Mouse (Mus musculus) hindbrain, postnatal 0 days (tissue): Measurements from ENCODE around the gene Wdr63. TPM values are rescaled to one million over a fixed set of nuclear protein-coding genes. Genes with fewer than 3 reads are reported as not detected.

Experiments used
- ATAC-seq: fragments of 200-750 bp; cut with Nextera tagmentation; 2 replicates; pipeline ENCODE4 v1.8.0; 2017; ENCODE audit warnings: mild to moderate bottlenecking, moderate TSS enrichment, moderate library complexity
- DNase-seq: peaks from one replicate; pipeline ENCODE4 v3.0.0-alpha.2; 2015; ENCODE audit warnings: low spot score
- H3K27ac ChIP-seq: fragments of 300-500 bp; sonication (generic); 2 replicates; pipeline ENCODE4 v1.5.1; 2014; ENCODE audit warnings: mild to moderate bottlenecking
- H3K27me3 ChIP-seq: fragments of 300-500 bp; sonication (generic); 2 replicates; pipeline ENCODE4 v1.6.1; 2014; ENCODE audit warnings: low read length, mixed read lengths; ENCODE audit not compliant: insufficient read depth
- H3K36me3 ChIP-seq: fragments of 300-500 bp; sonication (generic); 2 replicates; pipeline ENCODE4 v1.6.1; 2014; ENCODE audit warnings: low read length, mixed read lengths; ENCODE audit not compliant: insufficient read depth
- H3K4me1 ChIP-seq: fragments of 300-500 bp; sonication (generic); 2 replicates; pipeline ENCODE4 v1.6.1; 2014; ENCODE audit warnings: antibody characterized with exemption, low read length, mixed read lengths; ENCODE audit not compliant: insufficient read depth
- H3K4me2 ChIP-seq: fragments of 300-500 bp; sonication (generic); 2 replicates; pipeline ENCODE4 v1.6.1; 2014; ENCODE audit warnings: low read depth, mild to moderate bottlenecking, low read length, moderate library complexity, mixed read lengths
- H3K4me3 ChIP-seq: fragments of 300-500 bp; sonication (generic); 2 replicates; pipeline ENCODE4 v1.5.1; 2014; ENCODE audit warnings: low read length
- H3K9ac ChIP-seq: fragments of 300-500 bp; sonication (generic); replicated peaks from 2 replicates; pipeline ENCODE4 v1.6.1; 2014; ENCODE audit warnings: mild to moderate bottlenecking, low read length, moderate library complexity, mixed read lengths
- H3K9me3 ChIP-seq: fragments of 300-500 bp; sonication (generic); 2 replicates; pipeline ENCODE4 v1.6.1; 2016; ENCODE audit warnings: low read length, mixed read lengths
- CTCF ChIP-seq: IDR thresholded peaks from 2 replicates; pipeline ENCODE4 v1.5.1; 2016; ENCODE audit warnings: antibody characterized with exemption, control low read depth, low read depth
- WGBS: fragments of 180-500 bp; shearing (Covaris S2); extraction: QIAGEN DNeasy Blood & Tissue Kit; methylation state at CpG from one replicate; pipeline ENCODE4 v1.1.7; 2014; 5-methylcytosine and 5-hydroxymethylcytosine counted together
- polyA plus RNA-seq: library from polyadenylated mRNA; unstranded; fragments of >200 nt; fragmentation: Nextera tagmentation; extraction: Ambion mirVana; gene quantifications from 2 replicates; pipeline ENCODE4 v1.2.1, GENCODE M21; 2015
- total RNA-seq: library from RNA; depleted of rRNA; stranded (reverse); fragments of >200 nt; gene quantifications from 2 replicates; pipeline ENCODE4 v1.2.3, GENCODE M21; 2014; rRNA removed

Gene Wdr63
- total RNA-seq: 1.1 and 1.5 TPM in 2 replicates
- 0.71 and 1.5 TPM in 2 replicates for polyA plus RNA-seq

- peak within 1 kb of the TSS; percentile 94 for H3K4me2 ChIP-seq
- 0 out of 2 replicates have a peak, but pooled peaks cover 3% of the 10 kb centered on the region for H3K4me1 ChIP-seq
- WGBS: 11% methylated on average over 18 of the region's 18 CpGs
- ATAC-seq (peak; percentile 97), DNase-seq (peak; percentile 93)
- TF ChIP-seq CTCF: no peak
- no peaks in the 10 kb centered on the region for H3K9me3 ChIP-seq
- H3K27me3 ChIP-seq: no peaks in the 10 kb centered on the region
- H3K36me3 ChIP-seq: no peaks in the 10 kb centered on the region
- peak within 1 kb of the TSS; percentile 48 for H3K9ac ChIP-seq
- H3K27ac ChIP-seq: no peak within 1 kb of the TSS
- peak within 1 kb of the TSS; percentile 43 for H3K4me3 ChIP-seq
Observed at GRCm38 (mm10) chr3:146107921-146108571, at the start of gene Wdr63. TSS of gene Wdr63 (minus strand) at chr3:146108130.

DNA sequence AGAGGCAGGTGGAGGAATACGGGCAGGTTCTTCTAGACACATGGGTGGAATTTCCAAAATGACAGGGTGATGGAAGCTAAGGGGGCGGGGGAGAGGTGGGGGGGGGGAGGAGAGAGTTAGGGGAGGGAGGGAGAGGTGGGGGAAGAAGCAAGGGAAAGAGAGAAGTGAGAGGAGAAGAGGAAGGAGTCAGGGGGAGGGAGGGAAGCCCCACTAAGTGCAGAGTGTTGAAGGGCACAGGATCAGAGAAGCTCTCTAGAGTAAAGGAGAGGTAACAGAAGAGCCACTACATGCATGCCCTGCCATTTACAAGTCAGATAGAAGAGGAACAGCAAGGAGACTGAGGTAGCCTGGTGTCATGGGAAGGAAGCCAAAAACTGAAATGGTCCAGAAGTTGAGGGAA lies 48.9 kb upstream of the Wdr63 start:
- no peak for ATAC-seq
- H3K9me3 ChIP-seq: no peaks in the 10 kb centered on the region
- H3K9ac ChIP-seq: no peak overlapping the region
- no peaks in the 10 kb centered on the region for H3K4me1 ChIP-seq
- no peak for TF ChIP-seq CTCF
- no peaks in the 10 kb centered on the region for H3K27me3 ChIP-seq
- 84% methylated on average over 2 of the region's 2 CpGs for WGBS
- no peak for DNase-seq
- H3K4me2 ChIP-seq: no peak overlapping the region
- H3K36me3 ChIP-seq: no peaks in the 10 kb centered on the region
- H3K4me3 ChIP-seq: no peak overlapping the region
- H3K27ac ChIP-seq: no peak overlapping the region

GRCm38 (mm10) chr3:146155628-146156576 lies 48.0 kb upstream of the Wdr63 start:
- Histone ChIP-seq H3K9me3 (no peaks in the 10 kb centered on the region), H3K36me3 (no peaks in the 10 kb centered on the region), H3K27me3 (no peaks in the 10 kb centered on the region), H3K4me1 (no peaks in the 10 kb centered on the region), H3K9ac (no peak overlapping the region), H3K27ac (no peak overlapping the region), H3K4me2 (no peak overlapping the region), H3K4me3 (no peak overlapping the region)
- ATAC-seq: no peak
- DNase-seq: no peak
- no peak for TF ChIP-seq CTCF
- 86% methylated on average over 13 of the region's 13 CpGs for WGBS

GRCm38 (mm10) chr3:146153862-146154611 lies 46.1 kb upstream of the Wdr63 start:
- Histone ChIP-seq H3K27ac (no peak overlapping the region), H3K36me3 (no peaks in the 10 kb centered on the region), H3K4me1 (peaks cover 5% of the 10 kb centered on the region; the same call in 1 of the 2 replicates), H3K9ac (no peak overlapping the region), H3K9me3 (no peaks in the 10 kb centered on the region), H3K4me3 (no peak overlapping the region), H3K4me2 (0 out of 2 replicates have a peak overlapping the region, but pooled peaks have one; percentile 13), H3K27me3 (no peaks in the 10 kb centered on the region)
- DNase-seq (peak; percentile 10), ATAC-seq (peak; percentile 43; the same call in 1 of the 2 replicates)
- WGBS: 16% methylated on average over 12 of the region's 12 CpGs
- TF ChIP-seq CTCF: no peak

DNA sequence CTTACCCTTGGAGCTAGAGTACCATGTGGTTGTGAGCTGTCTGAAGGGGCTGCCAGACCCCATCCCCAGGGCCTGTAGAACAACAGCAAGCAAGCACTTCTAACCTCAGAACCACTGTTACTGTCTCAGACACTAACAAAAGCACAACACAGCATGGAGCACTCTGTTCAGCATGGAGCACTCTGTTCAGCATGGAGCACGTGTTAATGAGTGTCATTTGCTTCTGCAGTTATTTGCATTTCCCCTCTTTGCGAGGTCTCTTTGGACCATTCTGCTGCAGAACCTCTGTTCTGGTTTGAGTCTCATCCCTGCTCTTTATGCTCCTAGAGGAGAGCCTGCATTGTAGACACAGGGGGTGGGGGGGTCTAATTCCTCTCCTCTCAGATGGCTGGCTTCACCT lies 45.0 kb upstream of the Wdr63 start:
- TF ChIP-seq CTCF: no peak
- Histone ChIP-seq H3K9ac (no peak overlapping the region), H3K4me1 (peaks cover 5% of the 10 kb centered on the region; the same call in 1 of the 2 replicates), H3K36me3 (no peaks in the 10 kb centered on the region), H3K27me3 (no peaks in the 10 kb centered on the region), H3K27ac (no peak overlapping the region), H3K4me3 (no peak overlapping the region), H3K4me2 (no peak overlapping the region), H3K9me3 (no peaks in the 10 kb centered on the region)
- DNase-seq: no peak
- ATAC-seq: no peak
- 71% methylated on average over 2 of the region's 2 CpGs for WGBS

DNA sequence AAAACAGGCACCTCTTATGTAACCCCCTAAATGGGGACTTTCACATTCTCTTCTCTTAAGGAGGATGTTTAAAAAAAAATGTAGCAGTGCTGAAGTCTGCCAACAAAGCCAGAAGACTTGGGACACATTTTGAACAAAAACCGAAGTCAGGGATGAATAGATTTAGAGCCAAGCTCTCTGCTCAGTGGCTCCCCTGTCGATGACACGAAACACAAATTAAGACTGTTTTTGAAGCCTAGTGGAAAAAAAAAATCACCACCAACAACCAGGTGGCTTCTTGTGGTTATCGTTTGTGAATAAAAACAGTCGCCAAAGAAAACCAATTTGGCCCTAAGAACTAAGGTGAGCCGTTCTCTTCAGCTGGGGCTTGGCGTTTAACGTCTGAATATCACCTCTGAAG lies 44.4 kb upstream of the Wdr63 start:
- Histone ChIP-seq H3K27ac (no peak overlapping the region), H3K4me3 (no peak overlapping the region), H3K4me2 (no peak overlapping the region), H3K9me3 (no peaks in the 10 kb centered on the region), H3K27me3 (no peaks in the 10 kb centered on the region), H3K9ac (no peak overlapping the region), H3K4me1 (peaks cover 5% of the 10 kb centered on the region; the same call in 1 of the 2 replicates), H3K36me3 (no peaks in the 10 kb centered on the region)
- ATAC-seq (no peak), DNase-seq (no peak)
- WGBS: 90% methylated on average over 8 of the region's 8 CpGs
- TF ChIP-seq CTCF: no peak
